Mouse (Mus musculus) frontal cortex, postnatal 10 days (tissue): ENCODE measurements around the gene Eno1.

ENCODE experiments used
- DNase-seq, 2 experiments: peaks; one replicate each; pipeline ENCODE4 v3.0.0; 2022; ENCODE audit warnings: low spot score in 2 of 2, mixed read lengths in 1 of 2

Eno1 gene

GRCm38 (mm10) chr4:150236521-150237481, at the start of gene Eno1:
Gene Eno1, plus strand, starts transcription at chr4:150236721.
- DNase-seq = peak; percentile 92 to 94

- DNase-seq = no peak
These were observed 48.3 kb upstream of the Eno1 start for GRCm38 (mm10) chr4:150188236-150188635.

- no peak for DNase-seq
These were observed 44.3 kb upstream of the Eno1 start for GRCm38 (mm10) chr4:150192199-150192598.

- no peak for DNase-seq
These were observed 42.6 kb upstream of the Eno1 start for GRCm38 (mm10) chr4:150193915-150194314.

GRCm38 (mm10) chr4:150198268-150198667, 38.3 kb upstream of the Eno1 start:
- no peak for DNase-seq

GRCm38 (mm10) chr4:150201232-150201631, 35.3 kb upstream of the Eno1 start, which contains the start of gene Car6:
Gene Car6, minus strand, starts transcription at chr4:150201332.
- no peak for DNase-seq

- DNase-seq = no peak
These were observed 33.8 kb upstream of the Eno1 start for GRCm38 (mm10) chr4:150202702-150203101.

- DNase-seq = no peak
These were observed 31.6 kb upstream of the Eno1 start for GRCm38 (mm10) chr4:150204877-150205276.

- no peak for DNase-seq
These were observed 26.8 kb upstream of the Eno1 start for GRCm38 (mm10) chr4:150209751-150210150.

- no peak for DNase-seq
These were observed 26.2 kb upstream of the Eno1 start for GRCm38 (mm10) chr4:150210306-150210705.

- DNase-seq = no peak
These were observed 24.5 kb upstream of the Eno1 start for GRCm38 (mm10) chr4:150211930-150212552.

- DNase-seq = no peak
These were observed 24.0 kb upstream of the Eno1 start for GRCm38 (mm10) chr4:150212553-150212971.

GRCm38 (mm10) chr4:150213910-150214309, 22.6 kb upstream of the Eno1 start:
- DNase-seq = no peak

GRCm38 (mm10) chr4:150216423-150216822, 20.1 kb upstream of the Eno1 start:
- no peak for DNase-seq

GRCm38 (mm10) chr4:150217042-150217554, 19.4 kb upstream of the Eno1 start:
- no peak for DNase-seq

- DNase-seq = no peak
These were observed 18.6 kb upstream of the Eno1 start for GRCm38 (mm10) chr4:150217935-150218334.

- DNase-seq = no peak
These were observed 16.8 kb upstream of the Eno1 start for GRCm38 (mm10) chr4:150219501-150220292.

GRCm38 (mm10) chr4:150220584-150220983, 15.9 kb upstream of the Eno1 start:
- no peak for DNase-seq

GRCm38 (mm10) chr4:150221017-150221640, 15.4 kb upstream of the Eno1 start:
- DNase-seq = no peak

- DNase-seq = no peak
These were observed 12.7 kb upstream of the Eno1 start for GRCm38 (mm10) chr4:150223830-150224229.

- no peak for DNase-seq
These were observed 10.8 kb upstream of the Eno1 start for GRCm38 (mm10) chr4:150225700-150226099.
